Mouse (Mus musculus) kidney, postnatal 25 days (tissue): ENCODE measurements around the gene Etv6.

ENCODE experiments used
- DNase-seq, 2 experiments: peaks; one replicate each; pipeline ENCODE4 v3.0.0; 2021; ENCODE audit warnings: mixed read lengths in 2 of 2

Etv6 gene

DNA sequence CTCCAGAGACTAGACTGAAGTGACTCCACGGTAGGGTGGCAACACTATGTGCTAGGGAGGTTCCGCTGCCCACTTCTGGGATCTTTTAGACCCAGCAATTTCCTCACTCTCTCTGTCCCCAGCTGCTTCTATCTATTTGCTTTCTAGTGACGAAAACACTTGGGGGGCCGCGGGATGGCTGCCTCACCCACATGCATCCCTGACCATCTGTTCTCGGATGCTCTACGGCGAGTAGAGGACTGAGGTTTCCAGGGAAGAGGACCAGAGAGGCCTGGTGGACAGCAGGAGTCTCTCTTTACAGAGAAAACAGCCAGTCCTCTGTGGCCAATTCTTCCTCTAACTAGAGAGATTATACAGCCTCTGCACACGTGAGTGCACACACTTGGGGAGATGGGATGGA is 43.6 kb downstream of the Etv6 start:
- peak in 1 of 2 experiments; percentile 24 for DNase-seq

DNA sequence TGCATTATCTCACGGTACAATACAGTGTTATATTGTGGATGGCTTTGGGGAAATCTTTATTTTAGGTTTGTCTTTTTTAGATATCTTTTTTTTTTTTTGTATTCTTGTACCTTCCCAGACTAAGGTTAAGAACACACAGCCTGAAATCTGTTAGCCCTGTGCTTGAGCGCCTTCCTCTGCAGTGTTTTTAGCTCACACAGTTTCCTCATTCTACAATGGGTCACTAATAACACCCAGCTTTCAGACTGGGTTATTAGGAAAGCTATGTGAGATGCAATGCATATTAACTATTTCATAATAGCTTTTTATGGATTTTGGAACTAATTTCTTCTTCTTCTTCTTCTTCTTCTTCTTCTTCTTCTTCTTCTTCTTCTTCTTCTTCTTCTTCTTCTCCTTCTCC is 44.1 kb downstream of the Etv6 start:
- no peak for DNase-seq

DNA sequence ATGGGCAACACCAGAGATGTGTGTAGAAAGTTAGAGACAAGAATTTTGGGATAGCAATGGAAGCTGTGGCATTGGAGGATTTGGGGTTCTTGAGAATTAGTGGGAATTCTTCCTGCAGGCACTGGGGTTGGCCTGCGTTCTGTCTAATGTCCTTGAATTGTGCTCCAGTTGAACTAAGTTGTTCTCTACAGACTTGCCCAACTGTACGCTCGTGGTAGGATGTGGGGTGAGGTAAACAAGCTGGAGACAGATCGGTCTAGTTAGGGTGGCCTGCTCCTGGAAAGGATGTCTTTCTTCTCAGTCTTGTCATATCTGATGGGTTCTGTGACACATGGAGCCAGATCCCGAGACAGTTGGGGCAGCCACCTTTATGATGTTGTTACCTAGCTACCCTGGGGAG is 45.4 kb downstream of the Etv6 start:
- no peak for DNase-seq

DNA sequence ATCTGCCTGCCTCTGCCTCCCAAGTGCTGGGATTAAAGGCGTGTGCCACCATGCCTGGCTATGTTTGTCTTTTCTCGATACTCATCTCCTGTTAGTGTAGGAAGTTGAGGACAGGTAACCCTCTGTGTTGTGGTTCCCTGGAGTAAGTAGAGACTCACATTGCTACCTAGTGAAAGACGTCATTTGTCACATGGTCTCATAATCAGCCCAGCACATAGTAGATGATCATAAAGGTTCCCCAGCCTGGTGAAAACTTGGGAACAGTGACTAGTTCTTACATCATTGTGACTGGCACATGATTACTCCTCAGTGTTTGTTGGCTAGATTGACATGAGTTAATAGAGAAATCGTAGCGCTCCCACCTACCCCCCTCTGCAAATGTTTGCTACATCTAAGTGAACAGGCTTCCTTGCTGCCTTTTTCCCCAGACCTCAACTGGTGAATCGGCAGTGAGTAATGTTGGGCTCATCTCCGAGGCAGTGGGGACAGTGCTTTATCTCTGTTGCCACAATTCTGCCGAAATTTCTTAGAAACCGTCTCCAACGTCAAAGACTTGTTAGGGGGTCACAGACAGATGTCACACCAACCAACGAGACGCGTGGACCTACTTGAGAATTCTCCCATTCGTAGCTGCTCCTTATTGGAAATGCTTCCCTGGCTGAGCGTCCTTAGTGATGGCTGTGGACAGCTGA is 46.9 kb downstream of the Etv6 start:
- peak in 1 of 2 experiments; percentile 23 for DNase-seq

DNA sequence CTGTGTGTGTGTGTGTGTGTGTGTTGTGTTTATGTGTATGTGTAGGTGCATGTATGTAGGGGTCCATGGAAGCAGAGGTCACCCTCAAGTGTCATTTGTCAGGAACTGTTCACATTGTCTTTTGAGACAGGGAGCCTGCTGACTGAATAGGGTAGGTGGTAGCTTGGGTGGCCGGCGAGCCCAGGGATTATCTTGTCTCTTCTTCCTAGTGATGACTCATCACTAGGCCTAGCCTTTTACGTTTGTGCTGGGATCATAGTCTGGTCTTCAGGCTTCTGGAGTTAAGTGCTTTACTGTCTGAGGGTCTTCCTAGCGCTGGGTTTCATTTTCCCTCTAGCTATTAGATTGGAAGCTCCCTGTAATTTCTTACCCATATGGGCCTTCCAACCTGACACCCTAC is 47.9 kb downstream of the Etv6 start:
- no peak for DNase-seq

DNA sequence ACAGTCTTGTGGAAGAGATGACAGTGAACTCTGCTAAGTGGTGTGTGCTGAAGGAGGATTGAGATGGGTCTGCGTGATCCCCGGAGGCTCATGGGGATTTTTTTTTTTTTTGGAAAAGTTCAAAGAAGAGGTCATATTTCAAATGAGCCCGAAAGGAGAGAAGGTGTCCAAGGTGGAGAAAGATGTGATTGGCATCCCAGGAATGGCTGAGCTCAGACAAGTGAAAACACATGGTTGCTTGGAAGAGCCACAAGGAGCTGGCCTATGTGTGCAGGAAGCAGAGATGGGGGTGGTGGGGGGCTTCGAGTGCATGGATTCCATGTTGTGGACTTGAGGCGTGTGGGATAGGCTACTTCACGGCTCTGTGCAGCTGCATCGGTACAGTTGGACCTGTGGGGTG is 50.9 kb downstream of the Etv6 start:
- peak in 1 of 2 experiments; percentile 8 for DNase-seq

DNA sequence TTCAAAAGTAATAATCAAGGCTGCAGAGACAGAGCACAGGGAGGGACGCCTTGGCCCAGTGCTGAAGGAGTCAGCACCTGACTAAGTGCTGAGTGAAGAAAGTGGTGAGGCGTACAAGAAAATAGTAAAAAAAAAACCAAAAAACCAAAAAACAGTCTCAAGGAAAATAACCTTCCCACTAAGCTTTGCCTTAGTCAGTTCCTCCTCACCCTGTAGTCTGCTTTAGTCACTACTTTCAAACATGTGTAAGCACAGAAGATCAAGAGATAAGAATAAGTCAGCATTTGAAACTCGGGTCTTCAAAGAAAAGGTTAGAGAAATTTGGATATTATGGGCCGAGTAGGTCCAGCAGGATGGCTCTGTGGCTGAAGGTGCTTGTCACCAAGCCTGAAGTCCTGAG is 52.2 kb downstream of the Etv6 start:
- DNase-seq = no peak

DNA sequence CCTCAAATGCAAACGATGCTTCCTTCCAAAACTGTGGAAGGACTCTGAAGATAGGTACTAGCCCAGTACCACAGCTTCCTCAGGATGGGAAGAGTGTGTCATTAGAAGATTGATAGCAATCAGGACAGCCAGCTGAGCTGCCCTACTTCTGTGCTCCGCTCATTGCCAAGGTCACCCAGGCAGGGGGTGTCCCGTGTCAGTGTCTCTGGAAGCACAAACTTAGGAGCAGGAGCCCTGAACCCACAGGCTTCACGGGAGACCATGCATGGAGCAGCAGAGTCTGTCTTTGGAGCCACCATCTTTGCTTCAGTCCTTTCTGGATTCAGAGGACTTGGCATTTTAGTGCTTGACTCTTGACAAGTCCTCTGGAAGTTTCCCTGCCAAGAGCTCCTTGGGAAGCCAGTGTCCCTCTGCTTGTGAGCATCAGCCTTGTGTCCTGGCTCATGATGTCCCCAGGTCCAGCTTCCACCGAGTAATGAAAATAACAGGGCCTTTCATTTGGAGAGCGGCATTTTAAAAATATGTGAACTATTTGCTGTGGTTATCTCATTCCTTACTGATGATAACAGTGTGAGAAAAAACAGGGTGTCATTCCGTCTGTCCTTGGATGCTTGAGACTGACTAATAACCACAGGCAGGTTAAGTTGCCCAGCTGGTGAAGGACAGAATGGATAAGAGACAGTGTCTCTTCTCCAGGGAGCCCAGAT is 54.3 kb downstream of the Etv6 start:
- no peak for DNase-seq

DNA sequence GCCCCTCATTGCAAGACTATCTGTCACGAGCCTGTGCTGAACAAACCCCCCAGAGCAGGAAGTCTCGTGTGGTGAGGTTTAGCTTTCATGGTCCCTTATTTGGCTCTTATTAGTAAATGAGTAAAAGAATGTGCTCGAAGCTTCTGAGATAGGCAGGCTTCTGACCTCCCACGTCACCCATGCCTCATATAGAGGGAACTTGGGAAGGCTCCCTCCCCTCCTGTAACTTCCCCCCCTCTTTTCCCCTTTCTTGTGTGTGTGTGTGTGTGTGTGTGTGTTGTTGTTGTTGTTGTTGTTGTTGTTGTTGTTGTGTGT is 54.8 kb downstream of the Etv6 start:
- no peak for DNase-seq

DNA sequence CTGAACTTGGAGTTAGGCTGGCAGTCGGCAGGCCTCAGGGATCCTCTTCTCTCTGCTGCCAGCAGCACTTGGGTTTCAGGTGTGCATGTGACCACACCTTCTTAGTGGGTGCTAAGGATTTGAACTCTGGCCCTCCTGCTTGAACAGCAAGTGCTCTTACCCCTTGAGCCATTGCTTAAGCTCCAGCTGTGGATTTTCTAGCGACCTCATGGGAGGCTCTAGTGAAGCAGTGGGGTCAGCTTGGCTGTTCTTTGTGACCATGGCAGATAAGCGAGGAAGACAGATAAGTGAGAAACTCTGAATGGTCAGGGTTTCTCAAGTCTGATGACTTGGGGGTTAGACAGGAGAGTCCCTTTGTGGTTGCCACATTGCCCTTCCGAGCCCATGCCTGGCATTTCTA is 55.4 kb downstream of the Etv6 start:
- DNase-seq = no peak

DNA sequence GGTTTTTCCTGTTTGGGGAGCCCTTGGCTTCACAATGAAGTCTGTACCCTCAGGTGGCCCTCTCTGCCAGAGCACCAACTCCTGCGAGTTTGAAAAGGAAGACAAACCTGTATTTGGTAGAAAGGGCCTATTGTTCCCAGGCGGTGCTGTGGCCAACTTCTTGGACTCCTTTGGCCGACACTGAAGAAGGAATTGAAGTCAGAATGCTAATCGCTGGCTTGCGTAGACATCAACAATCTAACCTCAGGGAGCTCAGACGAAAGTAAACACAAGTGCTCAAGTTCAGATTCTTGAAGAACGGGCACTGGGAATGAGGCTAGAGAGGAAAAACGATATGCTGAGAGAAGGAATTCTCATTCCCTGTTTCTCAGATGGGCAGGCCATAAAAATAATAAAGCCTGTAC is 55.9 kb downstream of the Etv6 start:
- DNase-seq = no peak

DNA sequence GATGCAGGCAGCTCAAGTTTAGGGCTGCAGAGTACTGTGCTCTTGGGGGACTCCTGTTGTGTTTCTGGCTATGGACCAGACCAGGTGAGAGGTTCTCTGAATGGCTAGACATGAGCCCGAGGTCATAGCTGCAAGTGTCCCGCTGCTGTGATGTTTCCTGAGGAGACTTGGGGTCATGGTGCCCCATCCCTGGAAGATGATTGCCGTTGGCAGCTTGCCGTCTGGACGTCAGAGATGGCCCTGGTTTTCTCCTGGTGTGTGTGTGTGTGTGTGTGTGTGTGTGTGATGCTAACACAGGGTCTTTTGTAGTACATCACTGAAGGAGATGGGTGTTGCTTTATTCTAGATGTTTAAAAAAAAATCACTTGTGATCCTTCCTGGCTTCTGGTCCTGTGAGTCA is 58.6 kb downstream of the Etv6 start:
- no peak for DNase-seq

DNA sequence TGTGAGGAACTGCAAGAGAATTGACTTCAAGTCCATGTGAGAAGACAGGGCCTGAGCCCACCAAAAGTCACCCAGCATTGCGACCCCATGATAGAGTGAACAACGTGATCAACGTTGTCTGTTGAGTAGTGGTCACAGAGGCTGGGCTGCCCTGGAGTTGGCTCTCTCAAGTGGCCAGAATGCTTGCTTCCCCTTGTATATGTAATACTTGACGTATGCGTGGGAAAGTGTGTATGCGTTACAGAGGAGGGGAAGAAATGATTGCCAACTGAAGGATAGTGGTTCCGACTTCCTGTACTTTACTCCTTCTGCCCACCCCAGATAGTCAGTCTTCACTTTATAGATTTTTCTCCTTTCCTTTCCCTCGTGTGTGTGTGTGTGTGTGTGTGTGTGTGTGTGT is 59.1 kb downstream of the Etv6 start:
- no peak for DNase-seq

DNA sequence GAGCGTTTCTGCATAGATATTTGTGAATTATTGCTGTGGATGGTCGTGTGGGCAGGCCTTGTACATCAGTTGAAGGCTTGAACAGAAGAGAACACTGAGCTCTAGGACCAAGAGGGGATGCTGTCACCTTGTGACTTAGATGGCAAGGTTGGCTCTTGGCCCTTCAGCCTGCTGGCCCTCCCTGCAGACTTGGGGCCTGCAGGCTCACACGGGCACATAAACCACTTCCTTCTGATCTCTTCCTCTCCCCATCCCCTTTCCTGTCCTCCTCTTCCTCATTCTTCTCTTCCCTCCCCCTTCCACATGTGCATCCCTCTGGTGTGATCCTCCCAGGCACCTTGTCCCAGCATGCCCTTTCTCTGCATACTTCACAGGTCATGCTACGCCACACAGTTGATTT is 60.1 kb downstream of the Etv6 start:
- DNase-seq = no peak

DNA sequence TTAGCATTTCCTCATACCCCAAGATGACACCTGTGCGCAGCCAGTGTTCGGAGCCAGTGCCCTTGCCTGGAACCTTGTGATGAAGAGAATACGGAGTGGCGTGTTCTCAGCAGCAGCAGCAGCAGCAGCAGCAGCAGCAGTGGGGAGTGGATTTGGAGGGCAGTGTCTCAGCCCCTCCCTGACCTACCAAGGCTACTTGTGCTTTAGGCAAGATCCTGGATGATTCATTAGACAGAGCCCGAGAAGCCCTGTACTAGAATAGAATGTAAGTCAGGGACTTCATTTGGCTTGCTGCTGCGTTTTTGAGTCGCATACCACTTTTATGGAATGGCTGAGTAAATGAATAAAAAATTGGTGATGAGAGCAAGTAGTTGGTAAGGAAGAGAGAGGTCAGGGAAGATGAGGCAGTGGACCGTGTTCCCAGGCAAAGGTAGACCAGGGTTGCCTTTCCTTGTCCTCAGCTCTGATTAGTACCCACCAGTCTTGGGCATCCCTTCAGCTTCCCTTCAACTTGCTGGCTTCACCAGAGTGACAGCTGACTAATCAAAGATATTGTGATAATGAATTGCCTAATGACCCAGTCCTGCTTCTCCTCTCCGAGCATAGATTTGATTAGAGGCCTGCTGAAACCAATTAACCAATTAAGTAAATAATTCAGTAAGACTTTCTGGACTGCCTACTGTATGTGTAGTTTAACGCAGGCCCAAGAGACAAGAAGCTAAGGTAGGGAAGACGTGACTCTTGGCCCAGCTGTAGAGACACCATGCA is 64.7 kb downstream of the Etv6 start:
- DNase-seq = no peak

DNA sequence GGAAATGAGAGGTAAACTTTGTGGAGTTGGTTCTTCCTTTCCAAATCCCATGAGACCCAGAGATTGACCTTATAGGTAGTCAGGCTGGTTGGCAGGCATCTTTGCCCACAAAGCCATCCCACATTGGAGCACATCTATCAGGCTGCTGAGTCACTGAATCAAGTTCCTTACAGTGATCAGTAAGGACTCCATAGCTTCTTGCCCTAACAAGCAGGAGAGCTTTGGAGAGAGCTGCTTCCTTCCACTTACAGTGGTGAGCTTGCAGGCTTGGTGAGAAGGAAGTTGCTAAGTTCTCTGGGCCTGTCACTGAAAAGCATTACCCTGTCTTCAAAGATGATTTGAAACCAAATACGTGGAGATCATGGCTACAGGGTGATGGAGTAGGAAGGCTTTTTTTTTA is 66.9 kb downstream of the Etv6 start:
- DNase-seq = no peak

DNA sequence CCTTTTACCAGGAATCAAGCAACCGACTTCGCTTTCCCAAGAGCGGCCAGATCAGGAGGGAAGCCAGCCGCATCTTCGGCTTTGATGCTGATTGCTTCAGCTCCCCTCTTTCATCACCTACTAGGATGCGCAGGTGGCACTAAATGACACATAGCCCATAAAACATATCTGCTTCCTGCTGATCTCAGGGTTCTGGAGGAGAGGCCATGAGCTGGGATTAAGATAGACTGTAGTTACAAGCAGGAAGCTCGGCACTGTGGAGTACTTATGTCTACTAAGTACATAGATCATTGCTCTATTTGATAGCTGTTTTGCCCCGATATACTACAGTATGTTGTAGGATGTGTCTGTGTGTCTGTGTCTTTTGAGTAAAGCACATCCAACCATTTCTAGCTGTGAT is 68.0 kb downstream of the Etv6 start:
- no peak for DNase-seq

DNA sequence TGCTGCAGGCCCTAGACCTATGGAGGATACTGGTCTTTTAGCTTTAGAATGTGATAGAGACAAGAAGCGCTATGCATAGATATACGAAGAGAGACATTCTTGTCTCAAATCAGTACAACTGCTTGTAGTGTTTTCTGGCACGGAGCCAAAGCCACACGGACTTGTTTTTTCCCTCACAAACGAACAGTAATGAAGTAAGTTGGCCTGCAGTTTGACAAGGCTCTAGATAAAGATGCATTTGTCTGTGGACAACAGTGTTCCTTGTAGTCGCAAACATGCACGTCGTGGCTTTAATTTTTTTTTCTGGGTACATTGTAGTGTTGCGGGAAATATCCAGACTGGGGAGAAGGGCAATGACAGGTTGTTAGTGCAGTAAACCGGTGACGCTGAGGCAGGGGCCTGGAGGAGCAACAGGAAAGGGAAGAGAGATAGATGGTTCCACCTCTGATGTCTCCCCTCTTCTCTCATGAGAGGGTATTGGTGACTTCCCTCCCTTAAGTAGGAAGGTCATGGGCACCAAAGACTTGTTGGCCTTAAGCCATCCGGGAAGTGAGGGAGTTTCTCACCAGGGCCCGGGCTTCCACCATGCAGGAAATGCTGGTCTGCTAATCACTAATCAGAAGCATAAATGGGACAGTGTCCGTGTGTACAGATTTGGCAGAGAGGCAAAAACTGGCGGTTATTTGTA is 70.2 kb downstream of the Etv6 start:
- peak; percentile 63 to 67 for DNase-seq

DNA sequence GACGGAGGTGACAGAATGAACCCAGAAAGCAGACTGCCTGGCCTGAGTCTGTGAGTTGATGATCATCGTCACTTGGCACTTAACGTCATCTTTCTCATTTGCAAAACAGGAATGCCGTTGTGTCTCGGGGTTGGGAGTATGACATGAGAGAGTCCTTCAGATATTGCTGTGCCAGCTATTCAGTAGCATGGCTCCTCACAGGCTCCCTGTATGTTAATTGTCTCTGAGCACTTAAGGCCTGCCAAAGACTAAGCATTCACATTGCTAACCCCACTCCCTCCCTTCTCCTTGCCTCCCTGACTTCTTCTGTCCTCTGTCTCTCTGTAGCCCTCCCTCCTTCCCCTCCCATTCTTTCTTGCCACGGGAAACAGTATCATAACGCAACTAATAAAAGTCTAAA is 72.2 kb downstream of the Etv6 start:
- no peak for DNase-seq

DNA sequence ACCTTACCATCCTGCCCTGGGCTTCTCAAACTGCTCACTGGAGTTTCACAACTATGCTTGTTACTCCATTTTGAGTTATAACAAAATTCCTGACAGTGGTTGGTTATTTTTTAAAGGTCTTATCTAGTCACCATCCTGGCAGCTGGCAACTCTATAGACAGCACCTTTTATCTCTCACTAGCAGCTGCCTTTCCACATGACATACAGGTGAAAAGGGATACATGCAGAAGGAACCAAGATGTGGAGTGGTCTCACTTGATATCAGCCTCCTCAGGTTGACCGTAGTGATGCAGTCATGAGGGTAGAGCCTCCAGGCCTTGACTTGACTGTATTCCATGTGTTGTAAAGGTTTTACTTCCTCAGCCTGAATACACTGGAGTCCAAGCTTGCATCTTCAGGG is 74.2 kb downstream of the Etv6 start:
- no peak for DNase-seq

DNA sequence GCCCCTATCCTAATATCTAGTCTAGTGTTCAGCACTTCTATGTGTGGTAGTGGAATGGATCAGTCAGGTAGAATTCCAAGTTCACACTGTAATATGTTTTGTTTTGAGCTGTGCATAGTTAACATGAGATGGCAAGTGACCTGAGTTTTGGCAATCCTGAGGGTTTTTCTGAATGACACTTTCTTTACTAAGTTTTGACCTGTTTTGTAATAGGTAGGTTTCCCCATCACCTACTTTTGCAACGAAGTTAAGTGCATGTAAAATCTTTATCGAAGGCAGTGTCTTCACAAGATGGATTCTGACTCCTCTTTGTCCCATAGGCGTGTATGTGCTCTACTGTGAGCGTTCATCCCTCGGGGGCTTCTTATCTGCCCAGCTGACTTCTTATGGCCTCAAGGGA is 74.7 kb downstream of the Etv6 start:
- no peak for DNase-seq

DNA sequence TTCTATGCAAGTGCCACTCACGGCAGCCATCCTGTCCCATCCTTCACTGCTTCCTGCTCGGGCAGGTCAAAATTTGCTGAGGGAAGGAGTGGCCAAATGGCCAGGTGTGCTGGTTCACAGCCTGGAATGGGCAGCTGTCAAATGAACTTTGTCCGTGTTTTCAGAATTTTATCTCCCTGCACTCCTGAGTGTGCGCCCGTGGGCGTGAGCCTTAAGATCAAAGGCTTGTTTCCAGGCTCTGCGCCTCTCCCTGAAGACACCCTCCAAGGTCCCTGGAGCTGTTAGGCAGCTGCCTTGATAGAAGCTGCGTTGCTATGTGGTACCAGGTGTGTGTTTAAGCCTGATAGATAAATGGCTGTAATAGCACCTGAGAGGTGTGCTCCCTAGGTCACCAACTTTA is 76.1 kb downstream of the Etv6 start:
- DNase-seq = peak in 1 of 2 experiments; percentile 48

DNA sequence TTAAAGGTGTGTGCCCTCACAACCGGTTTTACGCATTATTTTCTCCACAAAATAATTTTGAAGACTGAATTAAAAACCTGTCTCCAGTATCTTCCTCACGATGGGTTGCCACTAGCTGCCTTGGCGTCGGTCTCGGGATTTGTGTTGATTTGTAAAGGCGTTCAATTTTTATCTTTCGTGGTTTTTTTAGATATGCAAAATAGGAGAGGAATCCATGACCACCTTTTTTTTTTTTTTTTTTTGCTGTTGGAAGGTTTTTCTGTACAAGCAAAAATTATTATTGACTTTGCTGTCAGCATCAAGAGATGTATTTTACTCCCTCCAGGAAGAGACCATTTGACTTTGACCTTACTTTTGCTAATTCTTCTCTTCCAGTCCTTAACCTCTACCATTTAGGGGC is 77.3 kb downstream of the Etv6 start:
- DNase-seq = no peak

DNA sequence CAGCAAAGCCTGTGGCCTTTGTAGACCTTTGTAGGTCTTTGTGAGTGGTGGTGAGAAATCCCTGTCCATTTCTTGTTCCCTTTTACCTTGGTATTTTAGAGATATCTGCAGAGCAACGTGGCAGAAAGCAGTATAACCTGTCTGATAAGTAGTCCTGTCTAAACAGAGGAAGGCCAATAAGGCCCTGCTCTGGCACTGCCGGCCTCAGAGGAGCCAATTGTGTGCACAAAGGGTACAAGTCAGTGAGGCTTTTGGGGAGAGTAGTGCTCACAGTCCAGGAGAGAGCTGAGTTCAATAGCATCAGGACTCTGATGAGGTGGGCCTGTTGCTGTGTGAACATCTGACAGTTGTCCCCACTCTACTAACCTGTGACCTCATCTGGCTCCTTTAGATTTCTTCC is 77.7 kb downstream of the Etv6 start:
- no peak for DNase-seq
